Mouse (Mus musculus) left cerebral cortex, adult 9 months (tissue): Measurements from ENCODE around the gene Mcfd2.
"Not testable (repeated sequence)": the region's sequence is repeated elsewhere in the genome, so short reads cannot be mapped to it uniquely, and the experiment has no call there.

Experiments used
- DNase-seq, 2 experiments: peaks; one replicate each; pipeline ENCODE4 v3.0.0; 2022; ENCODE audit warnings: low spot score in 2 of 2

The Mcfd2 gene

GRCm38 (mm10) chr17:87265792-87266186 lies at the start of gene Mcfd2:
TSS of gene Mcfd2 (minus strand) at chr17:87265935.
- DNase-seq: peak; percentile 70 to 86

GRCm38 (mm10) chr17:87315021-87315531 lies 49.3 kb upstream of the Mcfd2 start:
- peak in 1 of 2 experiments; percentile 94 for DNase-seq

- no peak for DNase-seq
These were observed 48.8 kb upstream of the Mcfd2 start for GRCm38 (mm10) chr17:87314530-87314946.

GRCm38 (mm10) chr17:87314121-87314520 lies 48.4 kb upstream of the Mcfd2 start:
- DNase-seq: no peak

GRCm38 (mm10) chr17:87312924-87313870 lies 47.5 kb upstream of the Mcfd2 start:
- DNase-seq: no peak

GRCm38 (mm10) chr17:87312351-87312750 lies 46.6 kb upstream of the Mcfd2 start:
- no peak for DNase-seq

DNA sequence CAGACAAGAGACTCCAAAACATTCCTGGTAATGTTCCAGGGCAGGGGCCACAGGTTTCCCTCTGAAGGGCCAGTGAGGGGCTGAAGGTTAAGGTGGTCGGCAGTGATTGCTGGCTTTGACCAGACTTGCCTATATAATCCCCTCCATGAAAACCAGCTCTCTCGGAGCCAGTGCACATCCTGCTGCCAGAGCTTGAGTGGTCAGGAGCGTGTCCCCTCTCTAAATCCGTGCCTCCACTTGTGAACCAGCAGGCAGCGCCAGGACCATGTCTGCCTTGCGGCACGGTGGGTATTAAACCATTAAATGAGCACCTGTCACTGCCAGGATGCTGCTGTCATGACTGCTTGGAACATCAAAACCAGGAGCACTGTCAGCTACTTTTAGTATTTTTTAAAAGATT lies 44.8 kb upstream of the Mcfd2 start:
- no peak for DNase-seq

DNA sequence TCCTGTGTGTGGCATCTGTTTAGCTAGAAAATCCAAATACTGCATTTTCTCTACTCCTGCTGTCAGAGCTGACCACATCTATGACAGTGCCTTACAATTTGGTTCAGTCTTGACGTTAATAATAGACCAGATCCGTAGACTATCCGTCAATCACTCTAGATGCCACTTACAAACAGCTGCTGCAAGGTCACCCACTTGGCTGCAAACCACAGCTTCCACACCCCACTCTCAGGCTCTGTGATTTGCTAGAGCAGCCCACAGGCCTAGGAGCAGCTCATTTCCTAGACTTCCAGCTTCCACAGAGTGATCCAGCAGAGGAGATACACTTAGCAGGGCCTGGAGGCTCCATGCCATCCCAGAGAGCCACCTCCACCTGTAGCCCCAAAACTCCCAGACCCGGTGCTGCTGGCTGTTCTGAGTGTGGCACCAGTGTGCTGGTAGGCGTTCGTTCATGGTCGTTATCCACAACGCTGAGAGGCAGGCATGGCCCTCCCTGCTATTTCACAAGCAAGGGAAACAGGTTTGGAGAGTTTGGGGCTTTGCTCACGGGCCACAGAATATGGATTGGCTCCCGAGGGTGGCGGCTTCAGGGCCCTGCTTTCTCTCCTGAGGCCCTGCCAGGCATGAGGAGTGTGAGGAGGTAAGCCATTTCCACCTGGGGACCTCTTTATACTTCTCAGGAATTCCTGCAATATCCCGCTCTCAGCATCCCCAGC lies 43.5 kb upstream of the Mcfd2 start:
- no peak for DNase-seq

- no peak for DNase-seq
These were observed 41.0 kb upstream of the Mcfd2 start for GRCm38 (mm10) chr17:87306746-87307145.

- DNase-seq: no peak
These were observed 39.3 kb upstream of the Mcfd2 start for GRCm38 (mm10) chr17:87305065-87305464.

- DNase-seq: no peak
These were observed 38.6 kb upstream of the Mcfd2 start for GRCm38 (mm10) chr17:87304151-87304894.

DNA sequence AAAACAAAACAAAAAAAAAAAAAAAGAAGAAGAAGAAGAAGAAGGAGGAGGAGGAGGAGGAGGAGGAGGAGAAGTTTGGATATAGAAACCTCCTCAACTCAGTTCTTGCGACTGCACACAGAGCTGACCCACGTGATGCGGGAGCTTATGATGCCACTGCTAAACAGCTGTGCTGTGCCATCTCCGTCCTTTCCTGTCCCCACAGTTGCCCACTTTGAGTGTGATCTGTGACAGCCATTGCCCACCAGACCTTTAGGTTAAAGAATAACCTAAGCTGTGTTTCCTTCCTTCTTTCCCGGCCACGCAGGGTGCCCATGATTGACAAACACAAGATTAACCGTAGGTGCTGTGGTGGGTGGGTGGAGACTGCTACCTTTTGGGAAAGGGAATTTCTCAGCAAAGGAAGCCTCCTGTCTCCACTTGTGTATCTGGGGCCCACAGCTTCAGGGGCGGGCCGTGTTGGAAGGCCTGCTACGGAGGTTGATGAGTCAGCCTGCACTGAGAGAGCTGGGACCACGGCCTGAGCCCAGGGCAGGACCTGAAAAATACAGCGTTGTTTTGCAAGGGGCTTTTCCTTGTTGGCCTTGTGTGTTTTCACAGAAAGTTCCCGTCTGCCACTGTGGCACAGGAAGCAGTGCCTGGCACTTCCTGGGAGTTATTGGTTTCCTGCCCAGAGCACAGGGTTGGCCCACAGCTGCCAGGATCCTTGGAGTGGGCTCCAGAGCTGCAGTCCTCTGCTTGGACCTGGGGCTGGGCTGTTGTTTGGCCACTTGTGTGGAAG lies 36.5 kb upstream of the Mcfd2 start:
- DNase-seq: no peak

DNA sequence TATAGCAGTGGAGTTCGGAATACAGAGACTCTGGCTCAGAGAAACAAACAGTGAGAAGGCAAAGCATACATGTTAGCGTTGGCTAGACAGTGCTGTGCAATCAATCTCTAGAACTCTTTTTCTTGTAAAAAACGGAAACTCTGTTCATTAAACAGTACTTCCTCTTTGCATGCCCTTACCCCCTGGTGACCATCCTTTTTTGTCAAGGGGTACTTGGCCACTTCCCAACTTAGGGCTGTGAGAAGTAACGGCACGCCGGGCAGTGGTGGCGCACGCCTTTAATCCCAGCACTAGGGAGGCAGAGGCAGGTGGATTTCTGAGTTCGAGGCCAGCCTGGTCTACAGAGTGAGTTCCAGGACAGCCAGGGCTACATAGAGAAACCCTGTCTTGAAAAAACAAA lies 35.9 kb upstream of the Mcfd2 start:
- not testable (repeated sequence) for DNase-seq

GRCm38 (mm10) chr17:87300340-87300739 lies 34.6 kb upstream of the Mcfd2 start:
- no peak for DNase-seq

- DNase-seq: no peak
These were observed 33.2 kb upstream of the Mcfd2 start for GRCm38 (mm10) chr17:87298944-87299343.

DNA sequence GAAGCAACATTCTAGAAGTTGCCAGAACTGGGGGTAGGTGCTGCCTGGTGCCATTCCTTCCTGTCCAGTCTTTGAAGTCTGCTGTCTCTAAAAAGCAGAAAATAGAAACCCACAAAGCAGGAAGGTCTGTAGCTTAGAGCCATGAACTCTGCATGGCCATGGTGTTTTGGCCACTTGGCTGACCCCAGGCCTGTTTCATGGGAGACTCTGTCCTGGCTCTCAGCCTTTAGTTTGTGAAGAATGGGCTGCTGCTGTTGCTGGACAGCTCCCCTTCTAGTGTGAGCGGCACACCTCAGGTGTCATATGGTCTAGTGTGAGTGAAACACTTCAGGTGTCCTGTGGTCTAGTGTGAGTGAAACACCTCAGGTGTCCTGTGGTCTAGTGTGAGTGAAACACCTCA lies 31.0 kb upstream of the Mcfd2 start:
- not testable (repeated sequence) for DNase-seq

DNA sequence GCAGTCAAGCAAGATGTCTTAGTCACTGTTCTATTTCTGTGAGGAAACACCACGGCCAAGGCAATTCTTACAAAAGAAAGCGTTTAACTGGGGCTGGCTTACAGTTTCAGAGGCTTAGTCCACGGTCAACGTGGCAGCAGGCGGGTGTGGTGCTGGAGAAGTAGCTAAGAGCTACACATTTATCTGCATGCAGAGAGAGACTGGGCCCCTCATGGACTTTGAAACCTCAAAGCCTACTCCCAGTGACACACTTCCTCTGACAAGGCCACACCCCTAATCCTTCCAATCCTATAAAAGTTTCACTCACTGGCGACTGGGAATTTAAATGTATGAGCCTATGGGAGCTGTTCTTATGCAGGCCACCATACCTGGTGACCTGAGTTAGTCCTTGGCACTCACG lies 30.0 kb upstream of the Mcfd2 start:
- no peak for DNase-seq

DNA sequence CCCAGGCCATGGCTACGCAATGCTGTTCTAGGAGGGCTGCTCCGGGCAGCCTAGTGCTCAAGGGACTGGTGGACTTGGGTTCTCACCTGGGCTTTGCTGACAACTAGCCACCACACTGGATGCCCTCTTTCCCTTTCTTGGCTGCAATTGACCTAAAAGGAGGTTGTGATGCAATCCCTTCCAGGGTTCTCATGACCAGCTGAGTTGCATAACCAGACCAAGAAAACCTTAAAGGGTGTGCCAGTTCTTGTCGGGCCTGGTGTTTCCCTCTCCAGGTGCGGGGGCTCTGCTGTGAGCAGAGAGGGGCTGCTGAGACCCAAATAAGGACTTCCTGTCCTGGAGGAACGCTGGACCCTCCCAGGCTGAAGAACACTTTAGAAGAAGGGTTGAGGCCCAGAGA lies 27.4 kb upstream of the Mcfd2 start:
- no peak for DNase-seq

GRCm38 (mm10) chr17:87291782-87292181 lies 26.0 kb upstream of the Mcfd2 start:
- DNase-seq: no peak

- DNase-seq: no peak
These were observed 25.3 kb upstream of the Mcfd2 start for GRCm38 (mm10) chr17:87291037-87291436.

DNA sequence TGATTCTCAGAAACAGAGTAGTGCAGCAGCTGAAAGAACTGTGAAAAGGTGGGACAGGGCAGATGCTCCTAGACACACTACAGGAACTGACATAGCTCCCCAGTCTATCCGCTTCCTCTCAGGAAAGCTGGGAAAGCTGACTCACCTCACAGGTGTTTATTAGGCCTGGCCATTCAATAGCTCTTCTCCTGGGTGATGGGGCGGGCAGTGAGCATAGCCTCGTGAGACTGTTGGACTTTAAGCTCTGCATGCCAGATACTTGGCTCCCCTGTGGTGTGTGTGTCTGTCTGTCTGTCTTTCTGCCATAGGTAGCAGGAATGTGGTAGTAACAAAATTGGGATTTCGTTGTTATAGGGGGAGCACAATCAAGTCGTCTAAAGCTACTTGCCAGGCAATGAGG lies 23.6 kb upstream of the Mcfd2 start:
- no peak for DNase-seq
